Mouse (Mus musculus) right cerebral cortex, postnatal 10 days (tissue): ENCODE measurements around the gene Rrnad1.

Source experiments
- DNase-seq, 2 experiments: peaks; one replicate each; pipeline ENCODE4 v3.0.0; 2021; ENCODE audit warnings: low spot score in 2 of 2

Gene Rrnad1

DNA sequence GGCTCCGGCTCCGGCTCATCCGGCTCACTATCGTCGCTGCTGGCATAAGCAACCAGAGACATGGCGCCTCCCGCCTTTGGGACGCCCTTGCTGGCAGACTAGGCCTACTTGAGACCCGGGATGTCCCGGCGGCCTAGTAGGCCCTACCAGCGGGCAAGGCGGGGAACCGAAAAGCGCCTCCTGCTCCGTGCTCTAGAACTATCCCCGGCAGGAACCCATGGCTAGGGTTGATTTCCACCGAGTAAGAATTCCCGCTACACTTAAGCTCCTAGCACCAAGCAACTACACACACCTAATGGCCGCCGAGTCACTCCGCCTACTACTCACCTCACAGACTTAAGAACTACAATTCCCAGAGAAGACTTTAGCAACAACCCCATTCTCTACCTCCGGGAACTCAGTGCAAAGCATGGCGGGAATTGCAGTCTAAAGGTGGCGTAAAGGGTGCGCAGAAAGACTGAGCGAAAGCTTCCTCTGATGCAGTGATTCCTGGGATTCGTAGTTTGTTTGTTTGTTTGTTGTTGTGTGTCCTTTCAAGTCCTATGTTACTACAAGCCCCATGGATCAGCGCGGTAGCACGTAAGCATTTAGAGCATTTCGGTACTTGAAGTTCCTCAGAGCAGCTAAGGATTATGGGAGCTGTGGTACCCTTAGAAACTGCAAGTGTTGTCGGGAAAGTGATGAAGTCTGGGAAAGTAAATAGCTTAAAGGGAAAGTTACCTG lies 45.1 kb downstream of the Rrnad1 start, which contains the start of gene Prcc:
Gene Prcc (minus strand): TSS at position 328 of the 723 bp plus-strand sequence.
- DNase-seq, result peak; percentile 95 to 98

DNA sequence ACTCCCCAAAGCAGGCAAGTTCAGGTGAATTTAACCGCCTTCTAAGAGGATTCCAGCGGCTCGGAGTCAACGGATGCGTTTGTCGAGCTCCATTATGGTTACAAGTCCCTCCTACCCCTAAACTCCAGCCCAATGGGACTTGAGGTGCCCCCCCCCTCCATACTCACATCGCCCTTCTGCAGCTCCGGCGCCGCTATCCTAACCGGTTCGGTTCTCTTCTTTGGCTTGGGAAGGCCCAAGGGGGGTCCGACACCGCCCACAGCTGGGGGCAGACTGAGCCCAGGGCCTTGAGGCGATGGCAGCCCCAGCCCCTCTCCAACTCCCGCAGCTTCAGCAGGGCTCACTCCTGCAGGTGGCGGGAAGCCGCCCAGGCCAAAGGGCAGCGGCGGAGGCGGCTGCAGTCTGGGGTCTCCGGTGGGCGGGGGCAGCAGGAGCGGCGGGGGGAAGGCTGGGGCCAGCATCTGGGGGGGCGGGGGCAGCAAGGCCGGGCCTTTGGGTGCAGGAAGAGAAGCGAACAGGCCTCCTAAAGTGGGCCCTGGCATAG lies 45.7 kb downstream of the Rrnad1 start:
- peak; percentile 58 to 62 for DNase-seq

DNA sequence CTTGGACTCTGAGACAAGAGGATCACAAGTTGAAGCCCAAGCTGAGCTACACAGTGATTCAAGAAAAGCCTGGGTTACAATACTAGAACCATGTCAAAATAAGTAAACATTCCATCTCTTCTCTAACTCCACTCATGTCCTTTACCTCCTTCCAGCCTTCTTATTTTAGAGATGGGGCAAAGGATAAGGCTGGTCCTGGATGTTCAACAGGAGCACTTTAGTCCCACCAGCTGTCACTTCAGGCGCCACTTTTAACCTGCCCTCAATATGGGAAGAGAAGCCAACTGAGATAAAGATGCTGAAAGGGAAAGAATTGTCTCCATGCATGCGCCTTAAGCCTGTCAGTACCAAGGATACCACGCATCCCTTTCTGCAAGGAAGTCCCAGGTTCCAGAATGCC lies 46.2 kb downstream of the Rrnad1 start:
- no peak for DNase-seq

DNA sequence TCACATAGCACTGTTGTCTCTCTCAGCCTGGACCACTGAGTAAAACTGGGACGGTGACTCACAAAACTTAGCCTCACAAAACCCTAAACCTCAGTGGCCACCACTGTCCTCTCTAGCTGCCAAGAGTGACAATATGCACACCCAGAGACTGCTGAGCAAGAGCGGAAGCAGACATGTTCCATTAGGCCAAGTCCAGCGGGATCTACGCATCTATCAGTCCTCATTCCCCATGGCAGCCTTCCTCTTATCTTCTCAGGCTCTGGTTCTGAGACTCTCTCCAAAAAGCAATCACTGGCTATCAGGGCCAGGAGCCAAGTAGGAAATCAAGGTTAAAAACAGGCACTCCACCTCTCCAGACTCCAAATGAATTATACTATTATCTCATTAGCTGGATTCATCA lies 52.8 kb downstream of the Rrnad1 start:
- no peak for DNase-seq
